Mouse (Mus musculus): Measurements from ENCODE around the gene Rtkn.

The Rtkn gene

GRCm38 (mm10) chr6:83108762-83109668, 26.2 kb upstream of the Rtkn start, which contains the start of gene Mrpl53:
Gene Mrpl53 (plus strand): TSS chr6:83109040.
- peak; percentile 4; the same call in 1 of the 2 replicates for TF ChIP-seq GATA4 (IDR thresholded peaks at IDR 0.05; ENCODE audit: insufficient replicate concordance, low read length)

- TF ChIP-seq GATA4 (IDR thresholded peaks at IDR 0.05; ENCODE audit: insufficient replicate concordance, low read length): no peak
Observed at GRCm38 (mm10) chr6:83111510-83112136, 23.6 kb upstream of the Rtkn start.

GRCm38 (mm10) chr6:83115011-83115671, 20.1 kb upstream of the Rtkn start, which contains the start of gene Mogs:
Gene Mogs (plus strand): TSS chr6:83115496.
- no peak; the same call in 1 of the 2 replicates for TF ChIP-seq GATA4 (IDR thresholded peaks at IDR 0.05; ENCODE audit: insufficient replicate concordance, low read length)

GRCm38 (mm10) chr6:83115682-83116372, 19.4 kb upstream of the Rtkn start:
- no peak for TF ChIP-seq GATA4 (IDR thresholded peaks at IDR 0.05; ENCODE audit: insufficient replicate concordance, low read length)

- TF ChIP-seq GATA4 (IDR thresholded peaks at IDR 0.05; ENCODE audit: insufficient replicate concordance, low read length): no peak
Observed at GRCm38 (mm10) chr6:83116373-83117164, 18.7 kb upstream of the Rtkn start.

- no peak for TF ChIP-seq GATA4 (IDR thresholded peaks at IDR 0.05; ENCODE audit: insufficient replicate concordance, low read length)
Observed at GRCm38 (mm10) chr6:83117165-83117438, 18.2 kb upstream of the Rtkn start.

GRCm38 (mm10) chr6:83117616-83118015, 17.6 kb upstream of the Rtkn start:
- no peak for TF ChIP-seq GATA4 (IDR thresholded peaks at IDR 0.05; ENCODE audit: insufficient replicate concordance, low read length)

- TF ChIP-seq GATA4 (IDR thresholded peaks at IDR 0.05; ENCODE audit: insufficient replicate concordance, low read length): no peak
Observed at GRCm38 (mm10) chr6:83118369-83118768, 16.9 kb upstream of the Rtkn start.

- TF ChIP-seq GATA4 (IDR thresholded peaks at IDR 0.05; ENCODE audit: insufficient replicate concordance, low read length): no peak
Observed at GRCm38 (mm10) chr6:83118825-83119733, 16.2 kb upstream of the Rtkn start.

- no peak for TF ChIP-seq GATA4 (IDR thresholded peaks at IDR 0.05; ENCODE audit: insufficient replicate concordance, low read length)
Observed at GRCm38 (mm10) chr6:83119734-83120051, 15.6 kb upstream of the Rtkn start.

GRCm38 (mm10) chr6:83120930-83121862, 14.1 kb upstream of the Rtkn start, which contains the start of gene Wbp1:
Gene Wbp1 (minus strand): TSS chr6:83121559.
- no peak for TF ChIP-seq GATA4 (IDR thresholded peaks at IDR 0.05; ENCODE audit: insufficient replicate concordance, low read length)

Data from liver, adult (tissue).